ENCODE assay signal across 8 mouse cellular contexts in the genomic region with DNA sequence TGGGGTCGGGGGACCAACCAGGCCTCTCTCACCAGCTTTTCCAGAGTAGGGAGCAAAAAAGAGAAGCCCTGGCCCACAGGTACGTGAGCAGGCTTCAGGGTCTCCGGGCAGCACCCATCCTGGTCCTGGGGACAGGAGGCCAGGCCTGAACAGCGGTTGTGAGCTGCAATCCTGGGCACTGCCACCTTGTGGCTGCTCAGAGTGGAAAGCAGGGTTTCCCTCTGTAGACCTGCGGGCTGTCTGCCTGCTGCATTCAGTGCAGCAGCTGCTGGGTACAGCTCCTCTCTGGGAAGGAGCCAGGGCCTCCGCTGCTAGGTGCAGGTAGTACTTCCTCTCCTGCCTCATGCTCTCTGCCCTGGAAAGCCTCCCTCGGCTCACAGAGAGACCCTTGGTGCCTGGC. TPM values are rescaled to one million over a fixed set of nuclear protein-coding genes. Genes with fewer than 3 reads are reported as not detected.
DNase-seq lines count a peak whose midpoint lies in the region; ATAC-seq and TF ChIP-seq lines count a peak whose summit lies in the region.

No protein-coding gene starts in this region.

- H3K36me3 ChIP-seq in heart, postnatal 0 days (replicated peaks; ENCODE audit: control insufficient read depth, insufficient read depth, low read length) = peaks cover 53% of the 10 kb centered on the region

- 54% methylated on average over 7 of the region's 7 CpGs for WGBS in heart, postnatal 0 days
- WGBS in bone marrow, adult 2 months = 69% methylated on average over 7 of the region's 7 CpGs

- DNase-seq in heart, postnatal 0 days (ENCODE audit: low spot score) = peak; percentile 30
- DNase-seq in heart, adult 8-10 months (ENCODE audit: low spot score) = no peak
- DNase-seq in 416B (ENCODE audit: low read depth) = peak; percentile 25
- DNase-seq in lung, postnatal 10 days = peak; percentile 53
- DNase-seq in thymus, postnatal 25 days = peak; percentile 23
- DNase-seq in heart, adult 9 months (ENCODE audit: low spot score in 2 of 2) = no peak

- no peaks in the 10 kb centered on the region for H3K27me3 ChIP-seq in heart, postnatal 0 days (ENCODE audit: control insufficient read depth, insufficient read depth, low read length)

- no peak for TF ChIP-seq EP300 in heart, postnatal 0 days (IDR thresholded peaks at IDR 0.05; ENCODE audit: low read depth)

- no peak for TF ChIP-seq POLR2A in bone marrow, adult 2 months (IDR thresholded peaks at IDR 0.05; ENCODE audit: borderline replicate concordance, control insufficient read depth, low read depth, low read length)

- peak; percentile 63; the same call in 1 of the 2 replicates for ATAC-seq in heart, postnatal 0 days (ENCODE audit: insufficient read depth, low read depth)
- peak; percentile 21; the same call in 1 of the 2 replicates for ATAC-seq in granulocyte monocyte progenitor cell, adult 5-6 weeks (replicated peaks; ENCODE audit: poor library complexity, severe bottlenecking)

- H3K4me1 ChIP-seq in heart, postnatal 0 days (ENCODE audit: control insufficient read depth, insufficient read depth) = no peaks in the 10 kb centered on the region
- H3K4me1 ChIP-seq in bone marrow, adult 2 months (ENCODE audit: control insufficient read depth, insufficient read depth, low read length) = no peaks in the 10 kb centered on the region

- H3K9ac ChIP-seq in heart, postnatal 0 days (replicated peaks; ENCODE audit: low read depth, low read length) = no peak overlapping the region

- no peak overlapping the region for H3K4me2 ChIP-seq in heart, postnatal 0 days (ENCODE audit: low read depth, low read length)

- H3K9me3 ChIP-seq in heart, postnatal 0 days (replicated peaks; ENCODE audit: control insufficient read depth, low read length) = no peaks in the 10 kb centered on the region

- TF ChIP-seq CTCF in heart, postnatal 0 days (IDR thresholded peaks at IDR 0.05; ENCODE audit: low read depth) = peak; percentile 58
- TF ChIP-seq CTCF in bone marrow, adult 2 months (IDR thresholded peaks at IDR 0.05; ENCODE audit: control insufficient read depth, insufficient read depth, low read length) = peak; percentile 43

- no peak overlapping the region for H3K4me3 ChIP-seq in heart, postnatal 0 days (ENCODE audit: low read depth, low read length)
- H3K4me3 ChIP-seq in bone marrow, adult 2 months (replicated peaks; ENCODE audit: control insufficient read depth, low read depth, low read length) = no peak overlapping the region

- no peak overlapping the region for H3K27ac ChIP-seq in heart, postnatal 0 days (ENCODE audit: low read depth)
- H3K27ac ChIP-seq in bone marrow, adult 2 months (ENCODE audit: control insufficient read depth, insufficient read depth, low read depth, low read length, poor library complexity) = no peak overlapping the region

RNA-seq across cellular contexts. Expression of gene Tcp11, which starts 19.0 kb away (rescaled TPM):
- 0.15 TPM in 1 of 2 replicates, not detected in the other for total RNA-seq in heart, postnatal 0 days (2014; rRNA removed; ENCODE audit: low replicate concordance)
- polyA plus RNA-seq in heart, postnatal 0 days (2015; fragmentation: Nextera tagmentation; extraction: Ambion mirVana) = 0.15 and 0.25 TPM in 2 replicates
- total RNA-seq in heart, adult 8-10 months (2022) = under 1 TPM in 1 of 4 experiments, not detected in 3; 0.24 TPM
- 0.83 and 1.9 TPM in 2 replicates for polyA plus RNA-seq in bone marrow, adult 2 months (2011; ENCODE audit: insufficient read depth, insufficient read length, low replicate concordance, missing spikeins)
- total RNA-seq in granulocyte monocyte progenitor cell, adult 5-6 weeks (2014; fragmentation: Nextera tagmentation) = 0.60 TPM in 1 of 2 replicates, not detected in the other
- 2.1 and 2.4 TPM in 2 replicates for total RNA-seq in granulocyte monocyte progenitor cell, adult 5-6 weeks (2017)

Comparison
In these comparisons a context has a peak if more than half of its experiments do, and no peak if none do; other contexts are left out.
1. DNase-seq: peak in heart, postnatal 0 days (single experiment), 416B (single experiment), lung, postnatal 10 days (single experiment) and thymus, postnatal 25 days (single experiment); none in heart, adult 8-10 months (single experiment) and heart, adult 9 months (0 of 2).